Mouse (Mus musculus) cortical plate, adult 2 months (tissue): Measurements from ENCODE around the gene Commd4. TPM values are rescaled to one million over a fixed set of nuclear protein-coding genes. Genes with fewer than 3 reads are reported as not detected.
A peak's percentile ranks its signal among the peaks of the same experiment; 100 is the strongest.

ENCODE experiments used
- H3K27ac ChIP-seq: fragments of 200-500 bp; 2 replicates; pipeline ENCODE4 v1.5.1; 2012; ENCODE audit warnings: low read length, control low read depth, inconsistent platforms; ENCODE audit not compliant: insufficient read depth
- H3K4me1 ChIP-seq: fragments of 200-500 bp; 2 replicates; pipeline ENCODE4 v1.6.1; 2011; ENCODE audit warnings: low read length; ENCODE audit not compliant: control insufficient read depth, insufficient read depth
- H3K4me3 ChIP-seq: fragments of 200-500 bp; 2 replicates; pipeline ENCODE4 v1.5.1; 2011; ENCODE audit warnings: mild to moderate bottlenecking, low read length, control low read depth; ENCODE audit not compliant: insufficient read depth
- CTCF ChIP-seq: fragments of 200-500 bp; IDR thresholded peaks from 2 replicates; pipeline ENCODE4 v1.5.1; 2011; ENCODE audit warnings: mild to moderate bottlenecking, control low read depth, low read length; ENCODE audit not compliant: insufficient read depth; ENCODE audit errors: extremely low read depth
- POLR2A ChIP-seq: fragments of 200-500 bp; IDR thresholded peaks from 2 replicates; pipeline ENCODE4 v1.6.1; 2011; ENCODE audit warnings: mild to moderate bottlenecking, low read length, control low read depth; ENCODE audit not compliant: insufficient read depth; ENCODE audit errors: extremely low read depth
- polyA plus RNA-seq: library from polyadenylated mRNA; depleted of rRNA; stranded (reverse); fragments of >200 nt; gene quantifications from 2 replicates; pipeline ENCODE4 v1.2.3, GENCODE M21; 2012

Gene Commd4
- polyA plus RNA-seq, 1 experiment = 186 TPM

DNA sequence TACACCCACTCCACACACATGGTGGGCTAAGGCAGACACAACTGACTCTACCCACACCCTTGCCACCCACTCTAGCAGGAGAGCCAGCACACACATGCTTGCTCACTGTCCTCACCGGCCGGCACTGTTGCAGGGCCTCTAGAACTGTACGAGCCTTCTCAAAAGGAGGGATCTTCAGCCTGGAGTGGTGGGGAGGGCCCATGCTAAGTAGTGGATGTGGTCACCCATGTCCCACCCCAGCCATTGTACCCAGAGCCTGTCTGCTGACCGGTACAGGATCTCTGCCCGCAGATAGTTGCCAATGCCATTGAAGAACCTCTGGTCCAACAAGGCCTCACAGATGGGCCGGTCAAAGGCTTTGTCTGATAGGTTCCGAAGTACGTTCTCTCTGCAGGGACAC lies 13.3 kb downstream of the Commd4 start:
- TF ChIP-seq POLR2A (no peak), CTCF (no peak)
- Histone ChIP-seq H3K4me1 (peaks cover 5% of the 10 kb centered on the region), H3K4me3 (no peak overlapping the region), H3K27ac (no peak overlapping the region; the same call in 1 of the 2 replicates)

DNA sequence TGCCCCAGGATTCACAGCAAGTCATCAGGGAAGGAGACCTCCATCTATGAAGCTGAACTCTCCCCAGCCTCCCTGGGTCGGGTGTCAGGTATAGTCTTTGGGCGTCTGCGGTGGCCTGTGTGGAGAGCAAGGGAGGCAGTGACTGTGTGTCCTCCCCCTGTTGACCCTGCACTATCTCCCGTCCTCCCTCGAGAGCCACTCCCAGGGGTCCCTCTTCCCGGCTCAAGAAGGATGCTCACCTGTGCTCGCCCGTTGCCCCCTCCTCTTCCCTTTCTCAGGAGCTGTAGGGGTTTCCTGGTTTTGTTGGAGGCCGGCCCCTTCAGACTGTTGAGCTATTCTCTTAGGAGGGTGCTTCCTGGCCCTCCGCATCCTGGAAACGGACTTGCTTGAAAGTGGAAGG lies 14.9 kb downstream of the Commd4 start:
- Histone ChIP-seq H3K27ac (no peak overlapping the region), H3K4me1 (peaks cover 5% of the 10 kb centered on the region), H3K4me3 (no peak overlapping the region)
- no peak for TF ChIP-seq CTCF
- TF ChIP-seq POLR2A = no peak

DNA sequence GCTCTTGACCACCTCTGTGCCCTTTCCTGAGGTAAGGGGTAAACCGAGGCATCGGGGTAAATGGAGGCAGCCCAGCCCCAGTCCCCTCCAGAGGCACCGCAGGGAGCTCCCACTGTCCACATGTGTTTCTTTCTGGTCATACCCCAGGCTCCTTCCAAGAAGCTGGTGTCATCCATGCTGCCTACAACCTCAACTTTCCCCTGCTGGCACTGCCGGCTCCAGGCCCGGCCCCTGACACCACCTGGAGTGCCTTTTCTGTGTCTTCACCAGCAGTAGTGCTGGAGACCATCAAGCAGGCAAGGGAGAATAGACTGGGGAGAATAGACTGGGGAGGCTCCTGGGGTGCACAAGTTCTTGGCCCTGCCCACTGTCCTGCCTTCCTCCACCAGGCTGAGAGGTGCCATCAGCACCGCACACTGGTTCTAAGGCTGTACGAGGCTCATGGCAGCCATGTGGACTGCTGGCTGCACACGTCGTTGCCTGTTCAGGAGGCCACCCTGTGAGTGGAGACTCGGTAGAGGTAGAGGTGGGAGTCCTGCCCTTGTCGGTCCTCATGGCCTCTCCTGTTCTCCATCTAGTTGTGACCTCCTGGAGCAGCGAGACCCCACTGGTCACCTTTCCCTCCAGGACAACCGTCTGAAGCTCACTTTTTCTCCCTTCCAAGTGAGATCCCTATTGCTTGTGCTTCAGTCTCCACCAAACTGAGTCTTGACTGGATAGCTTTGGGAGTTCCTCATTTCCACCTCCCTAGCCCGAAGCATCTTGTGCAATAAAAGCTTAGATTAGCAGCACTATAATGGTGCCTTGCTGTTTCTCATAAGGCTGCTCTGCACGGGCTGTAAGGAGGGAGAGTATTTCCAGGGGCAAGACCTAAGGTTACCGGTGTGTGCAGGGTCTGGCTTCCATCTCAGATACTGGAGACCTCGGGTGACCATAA lies 16.4 kb downstream of the Commd4 start:
- no peak for TF ChIP-seq POLR2A
- TF ChIP-seq CTCF = no peak
- H3K4me3 ChIP-seq = no peak overlapping the region
- no peaks in the 10 kb centered on the region for H3K4me1 ChIP-seq
- no peak overlapping the region for H3K27ac ChIP-seq

DNA sequence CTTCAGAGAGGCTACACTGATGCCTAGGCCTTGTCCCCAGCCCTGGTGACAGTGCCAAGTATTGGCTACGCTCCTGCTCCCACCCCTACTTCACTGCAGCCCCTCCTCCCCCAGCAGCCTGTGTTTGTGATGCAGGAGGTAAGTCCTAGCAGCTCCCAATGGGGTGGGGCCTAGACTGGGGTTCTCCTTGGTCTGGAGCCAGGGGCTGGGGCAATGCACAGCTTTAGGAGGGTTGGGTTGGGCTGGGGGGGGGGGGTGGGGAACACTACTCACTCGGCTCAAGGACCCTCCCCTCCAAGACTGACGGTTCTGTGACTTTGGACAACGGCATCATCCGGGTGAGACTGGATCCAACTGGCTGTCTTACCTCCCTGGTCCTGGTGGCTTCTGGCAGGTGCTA lies 18.6 kb downstream of the Commd4 start:
- Histone ChIP-seq H3K4me3 (no peak overlapping the region), H3K27ac (no peak overlapping the region), H3K4me1 (no peaks in the 10 kb centered on the region)
- TF ChIP-seq POLR2A (no peak), CTCF (no peak)

DNA sequence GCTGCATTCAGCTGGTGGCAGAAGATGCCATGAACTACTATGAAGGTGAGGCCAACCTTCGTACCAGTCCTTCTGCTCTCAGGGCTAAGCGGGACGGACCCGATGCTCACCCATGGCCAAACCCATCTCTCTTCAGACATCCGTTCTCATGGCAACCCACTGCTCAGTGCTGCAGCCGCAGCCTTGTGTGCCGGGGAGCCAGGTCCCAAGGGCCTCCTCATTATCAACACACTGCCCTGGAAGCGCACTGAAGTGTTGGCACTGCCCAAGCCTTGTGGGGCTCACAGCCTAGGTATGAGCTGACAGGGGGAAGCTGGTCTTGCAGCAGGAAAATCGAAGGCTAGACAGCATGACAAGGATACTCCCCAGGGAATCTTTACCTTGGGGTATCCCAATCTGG lies 19.0 kb downstream of the Commd4 start:
- Histone ChIP-seq H3K27ac (no peak overlapping the region), H3K4me1 (no peaks in the 10 kb centered on the region), H3K4me3 (no peak overlapping the region)
- TF ChIP-seq CTCF (no peak), POLR2A (no peak)

DNA sequence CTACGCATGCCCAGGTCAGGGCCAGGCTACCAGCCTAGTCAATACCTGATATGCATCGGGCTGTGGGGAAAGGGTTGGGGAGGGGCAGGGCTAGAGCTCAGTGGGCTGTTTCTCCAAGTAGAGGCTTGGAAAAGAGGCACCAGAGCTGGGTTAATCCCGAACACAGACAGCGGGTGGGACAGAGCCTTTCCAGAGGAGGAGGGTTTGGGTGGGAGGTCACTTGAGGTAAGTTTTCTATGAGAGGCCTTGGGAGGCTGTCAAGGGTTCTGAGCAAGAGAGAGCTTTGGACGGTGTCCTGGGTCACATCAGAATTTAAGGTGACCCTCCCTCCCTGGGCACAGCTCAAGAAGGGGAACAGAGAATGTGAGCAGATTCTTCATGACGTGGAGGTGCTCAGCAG lies 19.6 kb downstream of the Commd4 start:
- Histone ChIP-seq H3K4me1 (no peaks in the 10 kb centered on the region), H3K4me3 (no peak overlapping the region), H3K27ac (no peak overlapping the region)
- TF ChIP-seq POLR2A (no peak), CTCF (no peak)

DNA sequence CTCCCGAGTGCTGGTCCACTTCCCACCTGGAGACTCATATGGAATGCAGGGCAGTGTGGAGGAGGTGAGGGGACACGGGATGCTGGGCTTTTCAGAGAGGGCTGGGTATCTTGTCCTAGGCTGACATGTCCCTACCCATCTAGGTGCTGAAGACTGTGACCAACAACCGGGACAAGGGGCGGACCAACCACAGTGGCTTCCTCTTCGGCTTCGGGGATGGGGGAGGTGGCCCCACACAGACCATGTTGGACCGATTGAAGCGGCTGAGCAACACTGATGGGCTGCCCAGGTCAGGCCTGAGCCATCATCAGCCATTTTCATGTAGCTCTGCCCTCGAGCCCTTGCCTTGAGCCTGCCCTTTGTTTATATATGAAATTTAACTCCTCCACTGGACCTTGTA lies 20.4 kb downstream of the Commd4 start:
- TF ChIP-seq POLR2A (no peak), CTCF (no peak)
- H3K4me3 ChIP-seq = no peak overlapping the region
- H3K4me1 ChIP-seq = no peaks in the 10 kb centered on the region
- H3K27ac ChIP-seq = no peak overlapping the region

DNA sequence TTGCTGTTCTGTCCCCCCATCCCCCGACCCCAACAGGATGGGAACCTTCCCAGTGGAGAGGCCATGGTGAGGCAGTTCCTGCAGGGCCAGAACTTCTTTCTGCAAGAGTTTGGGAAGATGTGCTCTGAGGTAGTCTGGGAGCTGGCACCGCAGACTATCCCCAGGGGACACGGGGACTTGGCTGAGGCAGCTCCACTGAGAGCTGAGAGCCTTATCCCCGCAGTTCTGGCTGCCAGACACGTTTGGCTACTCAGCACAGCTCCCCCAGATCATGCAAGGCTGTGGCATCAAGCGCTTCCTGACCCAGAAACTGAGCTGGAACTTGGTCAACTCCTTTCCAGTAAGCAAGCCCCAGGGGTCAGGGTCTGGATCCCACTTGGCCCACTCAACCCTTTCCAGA lies 20.9 kb downstream of the Commd4 start:
- H3K4me3 ChIP-seq = no peak overlapping the region
- no peaks in the 10 kb centered on the region for H3K4me1 ChIP-seq
- TF ChIP-seq CTCF = no peak
- no peak for TF ChIP-seq POLR2A
- no peak overlapping the region for H3K27ac ChIP-seq

DNA sequence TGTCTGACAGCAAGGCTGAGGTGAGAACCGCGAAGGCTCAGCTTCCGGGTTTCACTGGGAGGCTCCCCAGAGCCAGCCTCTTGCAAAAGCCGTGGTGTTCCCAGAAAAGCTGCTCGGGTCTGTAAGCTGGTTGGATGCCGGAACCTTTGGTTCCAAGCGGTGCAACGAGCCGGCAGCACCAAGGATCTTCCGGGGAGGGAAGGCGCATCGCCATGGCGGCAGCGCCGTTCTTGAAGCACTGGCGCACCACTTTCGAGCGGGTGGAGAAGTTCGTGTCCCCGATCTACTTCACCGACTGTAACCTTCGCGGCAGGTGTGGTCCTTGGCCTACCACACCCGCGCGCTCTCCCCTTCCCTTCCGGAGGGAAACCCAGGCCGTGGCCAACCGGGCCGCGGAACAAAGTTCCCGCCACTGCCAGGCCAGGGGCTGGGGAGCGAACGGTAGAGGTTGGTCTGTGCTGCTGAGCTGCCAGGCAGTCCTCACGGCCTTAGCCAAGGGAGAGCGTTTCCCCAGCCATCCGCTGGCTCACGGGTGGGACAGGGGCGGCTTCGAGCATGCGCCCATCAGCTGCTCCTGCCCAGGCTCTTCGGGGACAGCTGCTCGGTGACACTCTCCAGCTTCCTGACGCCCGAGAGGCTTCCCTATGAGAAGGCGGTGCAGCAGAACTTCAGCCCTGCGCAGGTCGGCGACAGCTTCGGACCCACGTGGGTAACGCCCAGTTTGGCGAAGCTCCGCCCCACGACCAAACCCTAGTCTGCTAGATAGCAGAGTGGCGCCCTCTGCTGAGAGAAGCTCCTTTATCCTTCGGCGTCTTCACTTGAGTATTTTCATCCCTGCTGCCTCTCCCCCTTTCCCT lies 27.3 kb downstream of the Commd4 start, which contains the start of gene Man2c1:
Gene Man2c1, plus strand, starts transcription at position 114 of the 857 bp plus-strand sequence.
- H3K4me3 ChIP-seq = peak within 1 kb of the TSS; percentile 73
- TF ChIP-seq CTCF (peak; percentile 82), POLR2A (peak; percentile 93)
- peak within 1 kb of the TSS; percentile 74 for H3K27ac ChIP-seq
- H3K4me1 ChIP-seq = no peaks in the 10 kb centered on the region
